Mouse (Mus musculus): ENCODE measurements around the gene Nckipsd. TPM values are rescaled to one million over a fixed set of nuclear protein-coding genes. Genes with fewer than 3 reads are reported as not detected.
A peak's percentile ranks its signal among the peaks of the same experiment; 100 is the strongest.

Gene Nckipsd
- total and polyA plus RNA-seq, 3 experiments: 6.4 to 13.2 (median 6.6) TPM

GRCm38 (mm10) chr9:108761561-108761960, 46.6 kb upstream of the Nckipsd start:
- TF ChIP-seq MAZ (IDR thresholded peaks at IDR 0.05; ENCODE audit: low read depth, low read length) (no peak), EP300 (IDR thresholded peaks at IDR 0.05; ENCODE audit: low read length) (peak; percentile 92), ELF1 (IDR thresholded peaks at IDR 0.05; ENCODE audit: low read depth, low read length) (no peak), MAFK (IDR thresholded peaks at IDR 0.05; ENCODE audit: insufficient replicate concordance, low read length) (no peak), CHD2 (IDR thresholded peaks at IDR 0.05; ENCODE audit: low read length) (no peak), MEF2A (IDR thresholded peaks at IDR 0.05; ENCODE audit: borderline replicate concordance, low read depth, low read length) (0 out of 2 replicates have a peak, but pooled peaks have one; percentile 29), NELFE (IDR thresholded peaks at IDR 0.05; ENCODE audit: low read depth, low read length) (no peak), UBTF (IDR thresholded peaks at IDR 0.05; ENCODE audit: low read depth, low read length) (no peak), NRF1 (IDR thresholded peaks at IDR 0.05; ENCODE audit: low read depth, low read length) (no peak), MXI1 (IDR thresholded peaks at IDR 0.05; ENCODE audit: low read depth, low read length) (no peak), CTCF (conservative IDR thresholded peaks at IDR 0.05 in 1 of 2, IDR thresholded peaks at IDR 0.05 in 1 of 2; ENCODE audit: low read depth in 2 of 2, low read length in 2 of 2) (no peak), SIN3A (IDR thresholded peaks at IDR 0.05; ENCODE audit: low read length) (peak; percentile 40; the same call in 1 of the 2 replicates), HCFC1 (IDR thresholded peaks at IDR 0.05; ENCODE audit: low read depth, low read length) (no peak), ETS1 (conservative IDR thresholded peaks at IDR 0.05; ENCODE audit: low read depth, low read length) (0 out of 2 replicates have a peak, but pooled peaks have one; percentile 13), KAT2A (IDR thresholded peaks at IDR 0.05; ENCODE audit: insufficient replicate concordance, low read length) (no peak), POLR2AphosphoS2 (IDR thresholded peaks at IDR 0.05; ENCODE audit: low read depth, low read length) (no peak), BHLHE40 (IDR thresholded peaks at IDR 0.05; ENCODE audit: low read depth, low read length) (peak; percentile 35; the same call in 1 of the 2 replicates), JUND (conservative IDR thresholded peaks at IDR 0.05; ENCODE audit: low read depth, low read length) (no peak), IRF4 (IDR thresholded peaks at IDR 0.05; ENCODE audit: low read depth, low read length) (peak; percentile 97), RCOR1 (conservative IDR thresholded peaks at IDR 0.05; ENCODE audit: low read depth, low read length) (peak; percentile 56; the same call in 1 of the 2 replicates)
- no peaks in the 10 kb centered on the region for H3K27me3 ChIP-seq (replicated peaks)
- no peaks in the 10 kb centered on the region for H3K36me3 ChIP-seq (replicated peaks in 1 of 2; ENCODE audit: control insufficient read depth in 1 of 2, insufficient read depth in 1 of 2, low read length in 1 of 2)
- dilution Hi-C loops (cut with MboI; ENCODE audit: extremely low pct_ligation_motif_present, extremely low pct_unique_long_range_greater_than_20kb, low sequenced_read_pairs): no loop called here
- peaks cover 3 to 13% of the 10 kb centered on the region in 2 experiments; a peak in 3 of 4 replicates for H3K4me1 ChIP-seq (ENCODE audit: control insufficient read depth in 1 of 2, insufficient read depth in 2 of 2)
- peaks cover 4% of the 10 kb centered on the region for H3K9me3 ChIP-seq (replicated peaks; ENCODE audit: low read length)
- no peak overlapping the region for H3K27ac ChIP-seq (ENCODE audit: insufficient read depth, low read depth)
- no peak overlapping the region for H3K9ac ChIP-seq (ENCODE audit: insufficient read depth, low read depth)
- H3K79me2 ChIP-seq (replicated peaks; ENCODE audit: control insufficient read depth, extremely low read depth, insufficient read depth, poor library complexity, severe bottlenecking): no peaks in the 10 kb centered on the region; the same call in 1 of the 2 replicates
- peak; percentile 66 for DNase-seq (ENCODE audit: extremely low read depth)
- in situ Hi-C loops (cut with MboI; ENCODE audit: low pct_ligation_motif_present, low pct_unique_long_range_greater_than_20kb, low sequenced_read_pairs): no loop called here
- no peak overlapping the region for H3K4me3 ChIP-seq (replicated peaks in 1 of 3; ENCODE audit: low read depth in 2 of 3, low read length in 2 of 3, poor library complexity in 1 of 3)
- no peak overlapping the region for H3K4me2 ChIP-seq (ENCODE audit: insufficient read depth, low read depth, poor library complexity, severe bottlenecking)

GRCm38 (mm10) chr9:108764971-108765370, 43.2 kb upstream of the Nckipsd start:
- Histone ChIP-seq H3K4me3 (replicated peaks in 1 of 3; ENCODE audit: low read depth in 2 of 3, low read length in 2 of 3, poor library complexity in 1 of 3) (no peak overlapping the region), H3K27ac (ENCODE audit: insufficient read depth, low read depth) (no peak overlapping the region), H3K9me3 (replicated peaks; ENCODE audit: low read length) (peaks cover 2% of the 10 kb centered on the region), H3K4me2 (ENCODE audit: insufficient read depth, low read depth, poor library complexity, severe bottlenecking) (no peak overlapping the region), H3K4me1 (ENCODE audit: control insufficient read depth in 1 of 2, insufficient read depth in 2 of 2) (peaks cover 3 to 13% of the 10 kb centered on the region in 2 experiments; a peak in 3 of 4 replicates), H3K36me3 (replicated peaks in 1 of 2; ENCODE audit: control insufficient read depth in 1 of 2, insufficient read depth in 1 of 2, low read length in 1 of 2) (no peaks in the 10 kb centered on the region), H3K27me3 (replicated peaks) (no peaks in the 10 kb centered on the region), H3K79me2 (replicated peaks; ENCODE audit: control insufficient read depth, extremely low read depth, insufficient read depth, poor library complexity, severe bottlenecking) (no peaks in the 10 kb centered on the region; the same call in 1 of the 2 replicates), H3K9ac (ENCODE audit: insufficient read depth, low read depth) (no peak overlapping the region)
- in situ Hi-C loops (cut with MboI; ENCODE audit: low pct_ligation_motif_present, low pct_unique_long_range_greater_than_20kb, low sequenced_read_pairs): no loop called here
- dilution Hi-C loops (cut with MboI; ENCODE audit: extremely low pct_ligation_motif_present, extremely low pct_unique_long_range_greater_than_20kb, low sequenced_read_pairs): no loop called here
- DNase-seq (ENCODE audit: extremely low read depth): no peak
- TF ChIP-seq POLR2A (IDR thresholded peaks at IDR 0.05; ENCODE audit: low read depth, low read length) (no peak), USF1 (IDR thresholded peaks at IDR 0.05; ENCODE audit: low read depth, low read length) (no peak), E2F4 (IDR thresholded peaks at IDR 0.05; ENCODE audit: insufficient replicate concordance, low read depth, low read length) (no peak), ELF1 (IDR thresholded peaks at IDR 0.05; ENCODE audit: low read depth, low read length) (no peak), EP300 (IDR thresholded peaks at IDR 0.05; ENCODE audit: low read length) (no peak), MAX (IDR thresholded peaks at IDR 0.05; ENCODE audit: low read length) (no peak), MXI1 (IDR thresholded peaks at IDR 0.05; ENCODE audit: low read depth, low read length) (no peak), JUND (conservative IDR thresholded peaks at IDR 0.05; ENCODE audit: low read depth, low read length) (no peak), USF2 (conservative IDR thresholded peaks at IDR 0.05; ENCODE audit: low read depth, low read length) (no peak), MAFK (IDR thresholded peaks at IDR 0.05; ENCODE audit: insufficient replicate concordance, low read length) (no peak), CHD1 (IDR thresholded peaks at IDR 0.05; ENCODE audit: low read depth, low read length) (no peak), RAD21 (IDR thresholded peaks at IDR 0.05; ENCODE audit: low read depth, low read length) (no peak), NELFE (IDR thresholded peaks at IDR 0.05; ENCODE audit: low read depth, low read length) (no peak), MYC (IDR thresholded peaks at IDR 0.05; ENCODE audit: low read depth, low read length) (no peak)
